Mouse (Mus musculus) liver, adult (tissue): ENCODE measurements around the gene Gzmm.

Experiments used
- GATA4 ChIP-seq: IDR thresholded peaks from 2 replicates; pipeline ENCODE4 v1.6.1; 2014; ENCODE audit warnings: mild to moderate bottlenecking, low read length; ENCODE audit not compliant: insufficient replicate concordance

Gzmm gene

GRCm38 (mm10) chr10:79672088-79672455, 16.7 kb upstream of the Gzmm start:
- no peak for TF ChIP-seq GATA4

DNA sequence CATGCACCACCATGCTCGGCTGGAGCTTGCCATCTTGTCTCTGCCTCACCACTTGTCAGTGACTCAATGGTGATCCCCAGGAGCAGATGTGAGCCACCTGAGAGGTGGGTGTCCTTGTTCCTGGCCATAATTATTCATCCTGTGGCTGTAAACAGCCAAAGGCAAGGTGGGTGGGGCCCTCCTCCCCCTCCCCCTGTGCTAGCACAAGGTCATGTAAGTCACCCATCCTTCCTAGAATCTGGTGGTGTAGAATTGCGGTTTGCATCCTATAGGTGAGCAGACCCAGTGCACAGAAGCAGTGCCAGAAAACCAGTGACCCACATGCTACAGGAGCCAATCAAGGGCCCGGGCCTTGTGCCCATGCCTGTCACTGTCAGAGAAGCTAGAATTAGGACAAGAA, 15.8 kb upstream of the Gzmm start:
- TF ChIP-seq GATA4: no peak

DNA sequence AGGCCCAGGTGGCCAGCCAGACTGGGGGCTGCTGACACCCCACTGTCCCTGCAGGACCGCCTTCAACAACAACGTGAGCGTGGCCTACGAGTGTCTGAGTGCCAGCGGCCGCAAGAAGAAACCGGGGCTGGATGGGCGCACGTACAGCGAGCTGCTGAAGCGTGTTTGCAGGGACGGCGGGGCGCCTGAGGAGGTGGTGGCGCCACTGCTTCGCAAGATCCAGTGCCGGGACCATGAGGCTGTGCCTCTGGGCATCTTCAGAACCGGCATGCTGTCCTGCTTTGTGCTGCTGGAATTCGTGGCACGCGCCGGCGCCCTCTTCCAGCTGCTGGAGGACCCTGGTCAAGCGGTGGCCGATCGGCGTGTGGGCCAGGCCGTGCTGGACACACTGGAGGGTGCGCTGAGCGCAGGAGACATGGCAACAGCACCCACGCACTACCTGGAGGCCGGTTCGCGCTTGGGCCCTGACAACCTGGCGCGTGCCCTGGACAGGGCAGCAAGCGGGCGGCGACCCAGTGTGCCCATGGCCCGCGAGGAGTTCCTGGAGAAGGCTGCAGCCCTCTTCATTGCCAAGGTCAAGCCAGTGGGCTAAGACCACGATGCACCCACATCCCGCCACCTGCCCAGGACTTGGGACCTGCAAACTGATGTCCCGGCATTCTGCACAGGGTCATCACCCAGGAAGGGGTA, 13.3 kb upstream of the Gzmm start:
- no peak for TF ChIP-seq GATA4

- no peak for TF ChIP-seq GATA4
Observed at GRCm38 (mm10) chr10:79680606-79681495, 8.0 kb upstream of the Gzmm start.

GRCm38 (mm10) chr10:79681591-79682245, 7.1 kb upstream of the Gzmm start, which contains the start of gene Cdc34:
Gene Cdc34 (plus strand): TSS chr10:79682195.
- TF ChIP-seq GATA4: peak; percentile 21; the same call in 1 of the 2 replicates

DNA sequence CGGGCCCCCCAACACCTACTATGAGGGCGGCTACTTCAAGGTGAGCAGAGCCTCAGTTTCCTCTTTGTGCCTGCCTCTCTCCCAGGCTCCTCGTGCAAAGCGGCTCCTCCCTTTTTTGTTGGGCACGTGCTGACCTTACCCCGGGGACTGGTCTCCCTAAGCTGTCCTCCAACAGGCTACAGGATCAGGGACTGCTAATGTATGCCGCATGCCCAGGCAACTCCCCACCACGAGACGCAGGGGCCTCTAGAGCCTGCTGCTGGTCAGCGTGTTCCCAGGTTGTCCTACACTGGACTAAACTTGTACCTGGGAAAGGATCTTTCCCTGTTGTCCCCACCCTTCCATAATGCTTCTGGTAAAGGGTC, 6.3 kb upstream of the Gzmm start:
- no peak for TF ChIP-seq GATA4

- TF ChIP-seq GATA4: no peak
Observed at GRCm38 (mm10) chr10:79682916-79683582, 5.8 kb upstream of the Gzmm start.

GRCm38 (mm10) chr10:79683726-79684640, 4.8 kb upstream of the Gzmm start:
- no peak for TF ChIP-seq GATA4

DNA sequence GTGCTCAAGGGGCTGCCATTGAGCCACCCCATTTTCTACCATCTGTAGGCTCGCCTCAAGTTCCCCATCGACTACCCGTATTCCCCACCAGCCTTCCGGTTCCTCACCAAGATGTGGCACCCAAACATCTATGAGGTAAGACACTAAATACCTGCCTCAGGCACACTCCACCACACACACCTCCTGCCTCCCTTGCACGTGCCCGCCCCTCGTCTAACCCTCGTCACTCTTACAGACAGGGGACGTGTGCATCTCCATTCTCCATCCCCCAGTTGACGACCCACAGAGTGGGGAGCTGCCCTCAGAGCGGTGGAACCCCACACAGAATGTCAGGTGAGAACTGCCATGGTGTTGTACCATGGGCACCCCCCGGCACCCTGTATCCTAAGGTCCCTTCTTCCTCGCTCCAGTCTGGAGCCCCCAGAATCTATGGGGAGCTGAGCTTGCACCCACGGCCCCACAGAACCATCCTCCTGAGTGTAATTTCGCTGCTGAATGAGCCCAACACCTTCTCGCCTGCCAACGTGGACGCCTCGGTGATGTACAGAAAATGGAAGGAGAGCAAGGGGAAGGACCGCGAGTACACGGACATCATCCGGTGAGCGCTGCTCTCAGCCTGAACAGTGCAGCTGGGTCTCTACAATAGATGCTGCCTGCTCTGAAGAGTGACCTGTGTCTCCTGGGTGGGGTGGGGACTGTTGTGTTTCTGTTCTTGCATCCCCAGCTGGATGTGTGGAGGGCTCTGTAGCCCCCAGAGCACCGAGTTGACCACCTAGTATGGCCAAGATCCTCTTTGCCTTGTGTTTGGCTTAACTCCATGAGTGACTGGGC, 3.8 kb upstream of the Gzmm start:
- no peak for TF ChIP-seq GATA4

DNA sequence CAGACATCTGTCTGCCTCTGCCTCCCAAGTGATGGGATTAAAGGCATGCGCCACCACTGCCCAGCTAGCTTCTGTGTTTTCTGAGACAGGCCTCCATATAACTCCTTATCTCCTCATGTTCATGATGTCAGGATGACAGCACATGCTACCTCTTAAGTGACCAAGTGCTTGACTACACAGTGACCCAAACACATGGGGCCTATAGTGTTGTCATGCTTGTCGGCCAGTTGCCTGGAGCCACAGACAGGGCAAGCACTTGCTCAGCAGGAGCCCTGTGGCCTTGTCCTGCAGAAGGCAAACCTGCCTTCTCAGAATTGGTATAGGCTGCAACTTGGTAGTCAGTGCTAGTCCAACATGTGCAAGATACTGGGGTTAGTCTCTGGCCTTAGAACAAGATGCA, 2.6 kb upstream of the Gzmm start:
- no peak for TF ChIP-seq GATA4

DNA sequence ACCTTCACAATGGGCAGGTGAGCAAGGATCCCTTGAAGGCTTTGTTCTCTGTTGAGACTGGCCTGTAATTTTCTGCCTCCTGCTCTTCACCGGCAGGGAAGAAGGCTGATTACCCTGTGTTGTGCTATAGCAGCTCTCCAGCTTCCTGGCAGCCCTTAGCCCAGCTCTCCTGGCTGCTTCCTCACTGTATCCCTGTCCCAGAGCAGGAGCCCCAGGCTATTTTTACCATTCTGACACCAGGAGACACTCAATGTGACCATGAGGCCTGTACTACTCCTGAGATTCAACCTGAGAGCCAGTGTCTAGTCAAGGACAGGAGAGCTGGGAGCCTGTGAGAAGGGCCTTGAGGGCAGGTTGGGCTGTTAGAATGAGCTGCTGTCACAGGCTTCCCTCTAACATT, 2.1 kb upstream of the Gzmm start:
- no peak for TF ChIP-seq GATA4

- no peak for TF ChIP-seq GATA4
Observed at GRCm38 (mm10) chr10:79687513-79687912, 1.3 kb upstream of the Gzmm start.

DNA sequence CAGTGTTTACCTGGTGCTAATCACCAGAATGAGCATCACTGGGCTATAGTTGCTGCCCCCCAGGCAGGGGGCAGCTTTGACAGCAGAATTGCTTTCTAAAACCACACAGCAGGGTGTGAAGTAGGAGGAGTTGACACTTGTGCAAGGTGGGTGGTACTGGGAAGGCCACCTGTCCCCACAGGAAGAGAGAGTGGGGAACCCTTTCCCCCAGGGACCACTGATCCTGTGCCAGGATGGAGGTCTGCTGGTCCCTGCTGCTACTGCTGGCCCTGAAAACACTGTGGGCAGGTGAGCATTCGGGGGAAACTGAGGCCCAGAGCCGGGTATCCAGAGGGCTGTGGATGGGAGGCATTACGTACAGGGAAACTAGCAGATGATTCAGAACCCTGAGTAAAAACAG, 358 bp downstream of the Gzmm start:
- TF ChIP-seq GATA4: no peak
